Mouse (Mus musculus): ENCODE results near the gene Nt5dc3. TPM values are rescaled to one million over a fixed set of nuclear protein-coding genes. Genes with fewer than 3 reads are reported as not detected.

The Nt5dc3 gene
- total and polyA plus RNA-seq, 3 experiments: 4.6 to 15.9 (median 6.5) TPM

GRCm38 (mm10) chr10:86730823-86731499 is 47.8 kb upstream of the Nt5dc3 start:
- no peak overlapping the region for H3K4me2 ChIP-seq (ENCODE audit: insufficient read depth, low read depth, poor library complexity, severe bottlenecking)
- no peaks in the 10 kb centered on the region for H3K27me3 ChIP-seq (replicated peaks)
- H3K9me3 ChIP-seq (replicated peaks; ENCODE audit: low read length): no peaks in the 10 kb centered on the region
- no peak for TF ChIP-seq NRF1 (IDR thresholded peaks at IDR 0.05; ENCODE audit: low read depth, low read length)
- TF ChIP-seq JUN (IDR thresholded peaks at IDR 0.05; ENCODE audit: insufficient read depth, low read depth, low read length): no peak
- TF ChIP-seq MEF2A (IDR thresholded peaks at IDR 0.05; ENCODE audit: borderline replicate concordance, low read depth, low read length): no peak
- no peak for TF ChIP-seq ZMIZ1 (IDR thresholded peaks at IDR 0.05; ENCODE audit: low read depth, low read length)
- no peak for TF ChIP-seq ETS1 (conservative IDR thresholded peaks at IDR 0.05; ENCODE audit: low read depth, low read length)
- TF ChIP-seq USF1 (IDR thresholded peaks at IDR 0.05; ENCODE audit: low read depth, low read length): no peak
- TF ChIP-seq RAD21 (IDR thresholded peaks at IDR 0.05; ENCODE audit: low read depth, low read length): peak; percentile 83
- TF ChIP-seq EP300 (IDR thresholded peaks at IDR 0.05; ENCODE audit: low read length): no peak
- no peak for TF ChIP-seq POLR2A (IDR thresholded peaks at IDR 0.05; ENCODE audit: low read depth, low read length)
- TF ChIP-seq ZKSCAN1 (IDR thresholded peaks at IDR 0.05; ENCODE audit: borderline replicate concordance, low read depth, low read length): no peak
- no peak for TF ChIP-seq RCOR1 (conservative IDR thresholded peaks at IDR 0.05; ENCODE audit: low read depth, low read length)
- no peak for TF ChIP-seq KAT2A (IDR thresholded peaks at IDR 0.05; ENCODE audit: insufficient replicate concordance, low read length)
- TF ChIP-seq CHD2 (IDR thresholded peaks at IDR 0.05; ENCODE audit: low read length): no peak
- no peak for TF ChIP-seq UBTF (IDR thresholded peaks at IDR 0.05; ENCODE audit: low read depth, low read length)
- TF ChIP-seq ELF1 (IDR thresholded peaks at IDR 0.05; ENCODE audit: low read depth, low read length): no peak
- peak; percentile 85 for TF ChIP-seq SMC3 (IDR thresholded peaks at IDR 0.05; ENCODE audit: low read depth, low read length)
- no peak for TF ChIP-seq CHD1 (IDR thresholded peaks at IDR 0.05; ENCODE audit: low read depth, low read length)
- TF ChIP-seq MYC (IDR thresholded peaks at IDR 0.05; ENCODE audit: low read depth, low read length): no peak
- no peak for TF ChIP-seq TCF12 (IDR thresholded peaks at IDR 0.05; ENCODE audit: low read depth, low read length)
- TF ChIP-seq MAZ (IDR thresholded peaks at IDR 0.05; ENCODE audit: low read depth, low read length): no peak
- TF ChIP-seq ZC3H11A (IDR thresholded peaks at IDR 0.05; ENCODE audit: low read depth, low read length): peak; percentile 43; the same call in 1 of the 2 replicates
- TF ChIP-seq SIN3A (IDR thresholded peaks at IDR 0.05; ENCODE audit: low read length): no peak
- no peak for TF ChIP-seq MAFK (IDR thresholded peaks at IDR 0.05; ENCODE audit: insufficient replicate concordance, low read length)
- no peak for TF ChIP-seq ZNF384 (IDR thresholded peaks at IDR 0.05; ENCODE audit: low read depth, low read length)
- TF ChIP-seq POLR2AphosphoS2 (IDR thresholded peaks at IDR 0.05; ENCODE audit: low read depth, low read length): no peak
- TF ChIP-seq NELFE (IDR thresholded peaks at IDR 0.05; ENCODE audit: low read depth, low read length): no peak
- TF ChIP-seq TBP (conservative IDR thresholded peaks at IDR 0.05; ENCODE audit: low read depth, low read length): no peak
- TF ChIP-seq BHLHE40 (IDR thresholded peaks at IDR 0.05; ENCODE audit: low read depth, low read length): 0 out of 2 replicates have a peak, but pooled peaks have one; percentile 6
- peak; percentile 34; the same call in 1 of the 2 replicates for TF ChIP-seq IRF4 (IDR thresholded peaks at IDR 0.05; ENCODE audit: low read depth, low read length)
- TF ChIP-seq CTCF (conservative IDR thresholded peaks at IDR 0.05 in 1 of 2, IDR thresholded peaks at IDR 0.05 in 1 of 2; ENCODE audit: low read depth in 2 of 2, low read length in 2 of 2): peak; percentile 82 to 86
- TF ChIP-seq USF2 (conservative IDR thresholded peaks at IDR 0.05; ENCODE audit: low read depth, low read length): no peak
- no peak for TF ChIP-seq MXI1 (IDR thresholded peaks at IDR 0.05; ENCODE audit: low read depth, low read length)
- no peak for TF ChIP-seq HCFC1 (IDR thresholded peaks at IDR 0.05; ENCODE audit: low read depth, low read length)
- no peak for TF ChIP-seq GABPA (IDR thresholded peaks at IDR 0.05; ENCODE audit: insufficient replicate concordance, low read depth, low read length)
- no peak for TF ChIP-seq JUND (conservative IDR thresholded peaks at IDR 0.05; ENCODE audit: low read depth, low read length)
- no peak for TF ChIP-seq MAX (IDR thresholded peaks at IDR 0.05; ENCODE audit: low read length)
- no peak for TF ChIP-seq E2F4 (IDR thresholded peaks at IDR 0.05; ENCODE audit: insufficient replicate concordance, low read depth, low read length)
- no peak for TF ChIP-seq PAX5 (IDR thresholded peaks at IDR 0.05; ENCODE audit: low read length)
- H3K4me3 ChIP-seq (replicated peaks in 1 of 3; ENCODE audit: low read depth in 2 of 3, low read length in 2 of 3, poor library complexity in 1 of 3): no peak overlapping the region
- DNase-seq (ENCODE audit: extremely low read depth): peak; percentile 77
- no peaks in the 10 kb centered on the region for H3K79me2 ChIP-seq (replicated peaks; ENCODE audit: control insufficient read depth, extremely low read depth, insufficient read depth, poor library complexity, severe bottlenecking)
- H3K4me1 ChIP-seq (ENCODE audit: control insufficient read depth in 1 of 2, insufficient read depth in 2 of 2): peaks cover 7 to 26% of the 10 kb centered on the region in 2 experiments
- dilution Hi-C loops (cut with MboI; ENCODE audit: extremely low pct_ligation_motif_present, extremely low pct_unique_long_range_greater_than_20kb, low sequenced_read_pairs) (no loop called here), in situ Hi-C loops (cut with MboI; ENCODE audit: low pct_ligation_motif_present, low pct_unique_long_range_greater_than_20kb, low sequenced_read_pairs) (no loop called here)
- no peak overlapping the region for H3K9ac ChIP-seq (ENCODE audit: insufficient read depth, low read depth)
- H3K36me3 ChIP-seq (replicated peaks in 1 of 2; ENCODE audit: control insufficient read depth in 1 of 2, insufficient read depth in 1 of 2, low read length in 1 of 2): peaks cover 4 to 11% of the 10 kb centered on the region in 2 experiments
- H3K27ac ChIP-seq (ENCODE audit: insufficient read depth, low read depth): no peak overlapping the region
